Mouse (Mus musculus) frontal cortex, adult (tissue): ENCODE measurements around the gene Atf2.
"Not testable (repeated sequence)": the region's sequence is repeated elsewhere in the genome, so short reads cannot be mapped to it uniquely, and the experiment has no call there.

Source experiments
- ATAC-seq: cut with Nextera tagmentation; 2 replicates; pipeline ENCODE4 v1.9.2; 2017; ENCODE audit warnings: mild to moderate bottlenecking, moderate library complexity, mixed read lengths; ENCODE audit not compliant: low TSS enrichment

The Atf2 gene

GRCm38 (mm10) chr2:73892464-73893296 is at the start of gene Atf2:
Gene Atf2, minus strand, starts transcription at chr2:73892639.
- ATAC-seq: peak; percentile 84

- ATAC-seq: no peak
Observed at GRCm38 (mm10) chr2:73941281-73941680, 48.8 kb upstream of the Atf2 start.

GRCm38 (mm10) chr2:73940471-73940870 is 48.0 kb upstream of the Atf2 start:
- no peak for ATAC-seq

GRCm38 (mm10) chr2:73938896-73939295 is 46.5 kb upstream of the Atf2 start:
- ATAC-seq: no peak

- ATAC-seq: no peak
Observed at GRCm38 (mm10) chr2:73932676-73933313, 40.4 kb upstream of the Atf2 start.

GRCm38 (mm10) chr2:73927711-73928110 is 35.3 kb upstream of the Atf2 start:
- no peak for ATAC-seq

- ATAC-seq: no peak
Observed at GRCm38 (mm10) chr2:73925539-73925938, 33.1 kb upstream of the Atf2 start.

- peak; percentile 97 for ATAC-seq
Observed at GRCm38 (mm10) chr2:73925089-73925488, 32.6 kb upstream of the Atf2 start.

- peak; percentile 99 for ATAC-seq
Observed at GRCm38 (mm10) chr2:73919642-73920041, 27.2 kb upstream of the Atf2 start.

GRCm38 (mm10) chr2:73912264-73912663 is 19.8 kb upstream of the Atf2 start:
- ATAC-seq: no peak

- ATAC-seq: peak; percentile 98
Observed at GRCm38 (mm10) chr2:73911175-73911700, 18.8 kb upstream of the Atf2 start, which contains the start of gene Atp5g3. Gene Atp5g3, minus strand, starts transcription at chr2:73911326.

GRCm38 (mm10) chr2:73910571-73911174 is 18.2 kb upstream of the Atf2 start:
- peak; percentile 38 for ATAC-seq

- ATAC-seq: no peak
Observed at GRCm38 (mm10) chr2:73909116-73909515, 16.7 kb upstream of the Atf2 start.

GRCm38 (mm10) chr2:73904679-73905078 is 12.2 kb upstream of the Atf2 start:
- not testable (repeated sequence) for ATAC-seq

- ATAC-seq: no peak
Observed at GRCm38 (mm10) chr2:73903536-73903935, 11.1 kb upstream of the Atf2 start.

- not testable (repeated sequence) for ATAC-seq
Observed at GRCm38 (mm10) chr2:73902328-73902727, 9.9 kb upstream of the Atf2 start.

- ATAC-seq: no peak
Observed at GRCm38 (mm10) chr2:73901169-73901568, 8.7 kb upstream of the Atf2 start.

GRCm38 (mm10) chr2:73900364-73900763 is 7.9 kb upstream of the Atf2 start:
- no peak for ATAC-seq

GRCm38 (mm10) chr2:73896919-73897318 is 4.5 kb upstream of the Atf2 start:
- ATAC-seq: not testable (repeated sequence)

GRCm38 (mm10) chr2:73893473-73894270 is 1.2 kb upstream of the Atf2 start:
- no peak for ATAC-seq

GRCm38 (mm10) chr2:73891701-73892463 is 557 bp downstream of the Atf2 start:
- ATAC-seq: peak; percentile 19
